Mouse (Mus musculus) layer of hippocampus, postnatal 25 days (tissue): Measurements from ENCODE around the gene Hint1. TPM values are rescaled to one million over a fixed set of nuclear protein-coding genes. Genes with fewer than 3 reads are reported as not detected.
"Not testable (repeated sequence)": the region's sequence is repeated elsewhere in the genome, so short reads cannot be mapped to it uniquely, and the experiment has no call there.

Source experiments
- DNase-seq, 2 experiments: peaks; one replicate each; pipeline ENCODE4 v3.0.0; 2022; ENCODE audit warnings: mixed read lengths in 2 of 2, low spot score in 1 of 2; ENCODE audit errors: extremely low spot score in 1 of 2
- total RNA-seq, 2 experiments: library from RNA; stranded (reverse); gene quantifications; 2 replicates each; pipeline ENCODE4 v1.2.3; 2021

The Hint1 gene
- total RNA-seq, 2 experiments from 2014 or later: 262 to 295 TPM

DNA sequence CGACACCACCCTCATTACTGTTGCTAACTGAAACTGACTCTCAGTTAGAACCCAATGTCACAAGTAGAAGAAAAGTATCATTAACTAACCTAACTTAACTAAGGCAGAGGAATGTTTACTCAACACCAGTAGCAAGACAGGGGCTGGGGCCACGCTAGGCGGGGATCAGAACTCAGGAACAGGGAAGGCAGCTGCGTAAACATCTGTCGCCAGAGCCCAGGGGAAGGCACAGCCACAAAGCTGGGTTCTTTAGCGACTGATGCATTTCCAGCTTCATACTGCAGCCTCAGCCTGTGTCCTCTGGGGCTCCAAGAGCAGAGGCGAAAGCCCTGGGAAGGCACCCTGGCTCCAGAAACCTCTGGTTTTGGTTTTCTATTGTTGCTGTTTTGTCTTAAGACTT is 25.9 kb downstream of the Hint1 start:
- DNase-seq: no peak

DNA sequence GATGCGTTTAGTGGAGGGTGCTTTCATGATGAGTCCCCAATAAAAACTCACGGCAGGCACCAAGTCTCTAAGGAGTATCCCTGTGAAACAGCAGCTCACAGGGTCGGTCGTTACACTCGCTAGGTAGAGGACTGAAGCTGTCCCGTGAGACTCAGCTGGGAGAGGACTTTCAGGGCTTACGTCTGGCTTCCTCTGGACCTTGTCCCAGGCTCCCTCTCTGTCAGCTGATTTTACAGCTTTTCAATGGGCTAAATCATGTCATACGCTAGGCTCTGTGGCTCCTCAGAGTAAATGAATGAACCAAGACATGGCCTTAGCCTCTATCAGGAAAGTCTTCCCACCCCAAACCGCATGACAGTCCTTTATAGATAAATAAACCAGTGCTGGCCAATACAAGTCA is 28.4 kb downstream of the Hint1 start:
- DNase-seq: no peak

DNA sequence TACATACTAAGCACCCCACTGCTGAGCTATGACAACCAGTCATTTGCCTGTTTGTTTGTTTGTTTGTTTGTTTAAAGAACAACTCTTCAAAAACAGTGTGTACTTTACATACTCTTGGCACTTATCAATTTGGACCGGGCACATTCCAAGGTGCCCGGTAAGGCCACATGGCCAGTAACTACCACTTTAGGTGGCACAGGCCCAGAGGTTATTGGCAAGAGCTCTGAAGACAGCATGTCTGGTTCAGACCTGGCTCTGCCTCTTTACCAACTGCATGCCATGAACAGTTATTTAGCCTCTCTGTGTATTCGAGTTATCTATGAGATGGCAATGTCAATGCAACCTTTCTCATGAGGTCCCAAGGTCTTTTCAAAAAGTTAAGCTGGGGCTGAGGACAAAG is 30.5 kb downstream of the Hint1 start:
- DNase-seq: not testable (repeated sequence)

DNA sequence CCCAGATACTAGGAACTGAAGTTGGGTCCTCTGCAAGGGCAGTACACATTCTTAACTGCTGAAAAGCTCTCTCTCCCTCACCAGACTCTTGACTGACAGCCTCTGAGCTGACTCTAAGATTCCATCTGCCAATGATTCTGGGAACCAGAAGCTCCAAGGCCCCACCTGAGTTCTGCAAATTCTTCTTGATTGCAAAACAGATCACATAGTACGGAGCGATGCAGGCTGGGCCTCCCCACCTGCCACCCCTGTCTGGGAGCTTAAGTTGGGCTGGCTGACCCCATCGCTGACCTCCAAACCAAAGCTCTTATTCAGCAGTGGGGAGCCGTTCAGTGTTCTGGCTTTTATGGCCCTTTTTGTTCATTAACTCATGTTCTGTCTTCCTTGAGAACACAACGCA is 31.3 kb downstream of the Hint1 start:
- DNase-seq: no peak

- DNase-seq: no peak
Measured at GRCm38 (mm10) chr11:54899657-54900056, 33.5 kb downstream of the Hint1 start.

DNA sequence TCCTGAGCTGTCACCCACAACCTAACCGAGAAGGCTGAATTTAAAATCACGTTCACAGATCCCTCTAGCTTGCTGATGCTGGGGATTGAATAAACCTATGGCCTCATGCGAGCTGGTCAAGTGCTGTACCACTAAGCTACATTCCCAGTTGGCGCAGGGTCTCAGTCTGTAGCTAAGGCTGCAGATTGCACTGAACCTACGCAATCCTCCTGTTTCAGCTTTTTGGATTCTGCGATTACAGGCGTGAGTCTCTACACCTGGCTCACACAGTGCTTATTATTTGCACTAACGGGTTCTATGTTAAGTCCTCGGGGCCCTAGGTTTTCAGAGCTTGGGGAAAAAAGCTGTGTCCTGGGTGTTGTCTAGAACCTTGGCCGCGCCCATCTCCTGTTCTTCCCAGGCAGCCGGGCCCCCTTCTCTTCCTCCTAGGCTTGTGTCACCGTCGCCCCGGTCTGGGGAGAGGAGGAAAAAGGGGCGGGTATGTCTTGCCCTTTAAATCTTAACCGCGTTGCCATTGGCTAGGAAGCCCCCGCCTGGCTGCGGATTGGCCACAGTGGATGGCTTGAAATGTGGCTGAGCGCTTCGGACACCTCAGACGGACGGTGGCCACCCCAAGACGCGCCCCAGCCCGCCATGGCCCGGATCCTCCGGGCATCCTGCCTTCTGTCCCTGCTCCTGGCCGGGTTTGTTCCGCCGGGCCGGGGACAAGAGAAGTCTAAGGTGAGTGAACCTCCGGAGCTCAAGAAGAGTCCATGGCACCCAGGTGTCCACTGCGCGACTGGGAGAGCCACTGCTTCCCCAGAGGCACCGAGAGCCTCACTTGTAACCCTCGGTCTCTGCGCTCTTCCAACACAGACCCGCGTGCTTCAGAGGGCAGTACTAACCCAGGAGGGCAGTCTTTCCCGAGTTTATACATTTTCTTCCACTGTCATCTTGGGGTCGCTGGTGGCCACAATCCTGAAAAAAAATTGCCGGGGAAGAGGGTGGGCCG is 36.4 kb downstream of the Hint1 start, which contains the start of gene Gpx3:
Gene Gpx3, plus strand, starts transcription at position 121 of the 991 bp plus-strand sequence.
- peak in 1 of 2 experiments; percentile 28 for DNase-seq

DNA sequence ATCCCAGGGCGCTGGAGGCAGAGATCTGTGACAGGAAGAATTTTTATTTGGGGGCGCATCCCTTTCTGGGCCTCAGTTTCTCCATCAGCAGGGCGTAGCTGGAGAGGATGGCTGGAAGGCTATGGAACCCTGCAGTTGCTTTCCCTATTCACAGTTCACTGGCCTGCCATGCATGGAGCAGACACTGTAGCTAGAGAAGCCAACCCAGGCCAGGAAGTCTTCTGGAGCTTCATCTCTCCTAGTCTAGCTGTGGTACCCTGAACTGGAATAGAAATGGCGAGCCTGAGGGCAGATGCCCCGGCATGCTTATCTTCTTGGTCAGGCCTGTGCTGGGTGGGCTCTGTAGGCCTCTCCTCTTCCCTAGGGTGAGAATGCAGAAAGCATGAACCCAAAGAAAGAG is 37.2 kb downstream of the Hint1 start:
- DNase-seq: no peak

DNA sequence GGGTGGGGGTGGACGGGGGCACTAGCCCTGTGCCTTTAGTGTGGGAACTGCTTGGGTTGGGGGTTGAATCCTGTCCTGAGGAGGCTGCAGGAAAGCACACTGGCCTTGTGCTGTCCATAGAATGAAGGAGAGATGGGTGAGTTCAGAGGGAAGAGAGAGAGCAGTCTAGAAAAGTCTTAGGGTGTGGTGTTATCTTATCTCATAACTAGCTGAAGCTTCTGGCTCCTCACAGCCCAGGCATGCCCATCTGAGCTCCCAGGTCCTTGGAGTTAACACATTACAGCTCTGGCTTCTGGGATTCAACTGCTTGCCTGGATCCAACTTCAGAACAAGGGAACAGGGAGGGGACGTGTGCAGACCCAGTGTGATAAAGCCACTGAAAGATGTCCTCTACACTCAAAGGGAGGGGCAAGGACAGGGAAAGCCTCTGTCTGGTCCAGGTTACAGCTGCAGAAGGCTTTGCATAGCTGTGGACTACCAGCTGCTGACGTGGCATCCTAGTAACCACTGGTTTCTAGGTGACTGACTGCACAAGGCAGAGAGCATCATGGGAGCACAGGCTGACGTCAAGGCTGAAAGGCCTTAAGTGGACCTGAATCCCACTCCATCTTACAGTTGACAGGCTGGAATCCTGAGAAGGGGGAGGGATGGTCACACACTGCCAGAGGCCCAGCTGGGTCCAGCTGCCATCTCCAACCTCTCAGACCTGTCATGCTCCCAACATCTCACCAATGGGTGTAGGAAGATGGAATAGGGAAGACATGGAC is 37.9 kb downstream of the Hint1 start:
- DNase-seq: no peak

GRCm38 (mm10) chr11:54905086-54905485 is 38.9 kb downstream of the Hint1 start:
- DNase-seq: no peak

- no peak for DNase-seq
Measured at GRCm38 (mm10) chr11:54905931-54906330, 39.7 kb downstream of the Hint1 start.

GRCm38 (mm10) chr11:54906466-54906865 is 40.3 kb downstream of the Hint1 start:
- no peak for DNase-seq

DNA sequence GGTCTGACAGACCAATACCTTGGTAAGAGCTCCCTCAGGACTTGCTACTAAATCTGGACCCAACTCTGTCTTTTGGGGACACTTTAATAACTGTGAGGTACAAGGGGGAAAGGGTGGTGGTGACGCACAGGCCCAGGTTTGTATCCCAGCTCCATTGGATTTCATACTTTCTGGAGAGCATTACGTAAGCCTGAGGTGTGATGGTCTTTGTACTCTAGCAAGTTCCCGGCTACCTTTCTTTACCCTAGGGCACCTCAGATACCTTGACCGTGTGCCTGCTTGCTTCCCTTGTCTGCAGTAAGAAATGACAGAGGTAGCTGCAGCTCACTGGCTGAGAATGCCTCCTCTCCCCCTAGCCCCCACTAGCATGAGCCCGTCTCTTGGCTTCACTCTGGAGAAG is 41.1 kb downstream of the Hint1 start:
- no peak for DNase-seq

DNA sequence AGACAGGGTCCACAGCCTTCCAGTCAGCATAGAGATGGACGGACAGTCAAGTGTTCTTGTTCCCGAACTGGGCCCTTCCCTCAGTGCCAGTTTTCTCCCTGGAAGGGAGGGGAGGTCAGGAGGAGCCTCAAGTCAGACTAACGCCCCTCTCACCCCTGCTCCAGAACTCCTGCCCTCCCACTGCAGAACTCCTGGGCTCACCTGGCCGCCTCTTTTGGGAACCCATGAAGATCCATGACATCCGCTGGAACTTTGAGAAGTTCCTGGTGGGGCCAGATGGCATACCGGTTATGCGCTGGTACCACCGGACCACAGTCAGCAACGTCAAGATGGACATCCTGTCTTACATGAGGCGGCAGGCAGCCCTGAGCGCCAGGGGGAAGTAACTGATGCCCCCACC is 43.1 kb downstream of the Hint1 start:
- DNase-seq: no peak

DNA sequence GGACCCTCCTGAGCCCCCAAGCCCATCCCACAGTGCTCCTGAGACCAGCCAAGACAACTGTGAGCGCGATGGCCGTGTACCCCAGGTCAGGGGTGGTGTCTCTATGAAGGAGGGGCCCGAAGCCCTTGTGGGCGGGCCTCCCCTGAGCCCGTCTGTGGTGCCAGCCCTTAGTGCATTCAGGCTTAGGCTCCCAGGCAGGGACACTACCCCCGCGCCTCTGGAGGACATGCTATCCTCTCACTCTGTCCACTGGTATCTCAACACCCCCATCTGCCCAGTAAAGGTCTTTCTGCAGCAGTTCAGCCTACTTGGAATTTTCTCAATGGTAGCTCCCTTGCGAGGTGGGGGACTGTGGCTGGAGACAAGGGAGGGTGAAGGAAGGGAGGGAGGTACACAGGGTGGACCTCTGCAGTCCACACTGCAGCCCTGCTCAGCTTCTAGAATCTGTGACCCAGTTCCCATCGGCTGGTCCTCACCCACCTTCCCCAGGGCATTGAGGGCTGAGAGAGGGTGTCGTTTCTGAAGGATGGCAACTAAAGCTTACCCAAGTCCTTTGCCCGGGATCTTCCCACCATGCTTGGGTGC is 44.0 kb downstream of the Hint1 start:
- no peak for DNase-seq

GRCm38 (mm10) chr11:54911201-54911600 is 45.0 kb downstream of the Hint1 start:
- DNase-seq: no peak

DNA sequence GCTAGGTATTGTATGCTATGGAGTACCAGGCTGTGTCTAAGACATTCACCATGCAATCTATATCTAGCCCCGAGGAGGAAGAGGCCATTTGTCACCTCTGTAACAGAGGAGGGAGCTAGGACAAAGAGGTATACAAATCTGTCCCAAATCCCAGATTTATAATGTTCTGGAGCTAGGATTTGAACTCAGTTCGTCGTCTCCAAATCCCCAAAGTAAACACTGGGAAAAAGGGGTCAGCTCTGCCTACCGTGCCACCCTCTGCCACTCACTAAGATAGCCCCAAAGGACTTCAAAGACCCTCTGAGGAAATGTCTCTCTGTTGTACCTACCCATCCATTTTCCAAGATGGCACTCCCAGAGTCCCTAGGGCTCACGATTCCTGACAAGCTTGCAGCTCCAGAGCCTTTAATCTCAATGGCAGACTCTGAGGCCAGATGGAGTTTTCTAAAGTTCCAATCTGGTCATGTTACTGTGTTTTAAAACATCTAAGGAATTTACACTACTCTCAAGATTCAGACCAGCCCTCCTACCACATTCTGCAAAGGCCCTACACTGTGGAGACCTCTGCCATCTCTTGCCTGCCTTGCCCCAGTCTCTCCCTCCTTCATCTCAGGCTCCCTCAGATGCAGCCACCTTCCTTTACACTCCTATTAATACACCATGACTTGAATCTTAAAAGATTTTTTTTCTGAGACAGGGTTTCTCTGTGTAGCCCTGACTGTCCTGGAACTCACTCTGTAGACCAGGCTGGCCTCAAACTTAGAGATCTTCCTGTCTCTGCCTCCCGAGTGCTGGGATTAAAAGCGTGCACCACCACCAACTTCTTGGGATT is 45.7 kb downstream of the Hint1 start:
- DNase-seq: no peak

GRCm38 (mm10) chr11:54912503-54913316 is 46.5 kb downstream of the Hint1 start:
- DNase-seq: no peak

- no peak for DNase-seq
Measured at GRCm38 (mm10) chr11:54913841-54914240, 47.7 kb downstream of the Hint1 start.

DNA sequence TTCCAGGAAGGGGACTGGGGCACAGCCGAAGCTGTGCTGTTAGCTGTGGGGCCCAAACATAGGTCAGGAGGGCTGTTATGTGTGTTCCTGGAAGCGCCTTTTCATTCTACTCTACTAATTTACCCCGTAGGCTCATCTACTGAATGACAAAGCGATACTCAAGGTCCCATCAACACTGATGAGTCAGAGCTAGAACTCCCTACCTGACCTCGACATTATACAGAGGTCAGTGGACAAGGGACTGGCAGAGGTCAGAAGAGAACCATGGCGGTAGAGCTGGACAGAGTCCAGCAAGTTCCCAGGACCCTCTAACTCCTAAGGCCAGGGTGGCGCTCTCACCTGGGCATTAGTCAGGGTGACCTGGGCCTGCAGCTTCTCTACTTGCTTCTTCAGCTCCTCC is 51.3 kb downstream of the Hint1 start:
- DNase-seq: no peak
